Mouse (Mus musculus) monocyte, adult 5-6 weeks (primary cell): ENCODE data around the gene Hs1bp3. TPM values are rescaled to one million over a fixed set of nuclear protein-coding genes. Genes with fewer than 3 reads are reported as not detected.

Experiments
- ATAC-seq: fragments of 153-309, 156-312 bp; replicated peaks from 2 replicates; pipeline ENCODE4 v1.8.0; 2017; ENCODE audit warnings: mild to moderate bottlenecking; ENCODE audit not compliant: low TSS enrichment, insufficient number of reproducible peaks, severe bottlenecking, poor library complexity, low FRiP score
- total RNA-seq: library from RNA; stranded (forward); fragments of 200-1000, 200-491, 200-594 nt; gene quantifications from 3 replicates; pipeline ENCODE4 v1.2.3, GENCODE M21; 2017

Hs1bp3 gene
- total RNA-seq, 1 experiment from 2014 or later = 4.0 TPM

GRCm38 (mm10) chr12:8331489-8332173 is 18.4 kb downstream of the Hs1bp3 start:
- no peak for ATAC-seq

GRCm38 (mm10) chr12:8332174-8332542 is 18.9 kb downstream of the Hs1bp3 start:
- no peak for ATAC-seq

GRCm38 (mm10) chr12:8333617-8334016 is 20.4 kb downstream of the Hs1bp3 start:
- ATAC-seq = no peak

GRCm38 (mm10) chr12:8334261-8334660 is 21.0 kb downstream of the Hs1bp3 start:
- no peak for ATAC-seq

- ATAC-seq = no peak
Measured at GRCm38 (mm10) chr12:8335503-8335902, 22.3 kb downstream of the Hs1bp3 start.

GRCm38 (mm10) chr12:8336601-8337285 is 23.5 kb downstream of the Hs1bp3 start:
- no peak for ATAC-seq

- ATAC-seq = no peak
Measured at GRCm38 (mm10) chr12:8337286-8338060, 24.2 kb downstream of the Hs1bp3 start.

- no peak for ATAC-seq
Measured at GRCm38 (mm10) chr12:8338491-8338890, 25.3 kb downstream of the Hs1bp3 start.

GRCm38 (mm10) chr12:8338918-8339317 is 25.7 kb downstream of the Hs1bp3 start:
- no peak for ATAC-seq

- no peak for ATAC-seq
Measured at GRCm38 (mm10) chr12:8339591-8340319, 26.5 kb downstream of the Hs1bp3 start.

- ATAC-seq = no peak
Measured at GRCm38 (mm10) chr12:8341008-8341407, 27.8 kb downstream of the Hs1bp3 start.

GRCm38 (mm10) chr12:8343381-8343780 is 30.1 kb downstream of the Hs1bp3 start:
- ATAC-seq = no peak

GRCm38 (mm10) chr12:8344897-8345296 is 31.7 kb downstream of the Hs1bp3 start:
- no peak for ATAC-seq

- no peak for ATAC-seq
Measured at GRCm38 (mm10) chr12:8345539-8345938, 32.3 kb downstream of the Hs1bp3 start.

GRCm38 (mm10) chr12:8347746-8348462 is 34.7 kb downstream of the Hs1bp3 start:
- ATAC-seq = 0 out of 2 replicates have a peak, but pooled peaks have one; percentile 23

- ATAC-seq = no peak
Measured at GRCm38 (mm10) chr12:8348733-8349513, 35.7 kb downstream of the Hs1bp3 start.

- ATAC-seq = peak; percentile 59; the same call in 1 of the 2 replicates
Measured at GRCm38 (mm10) chr12:8351025-8351903, 38.0 kb downstream of the Hs1bp3 start.
